Mouse (Mus musculus) ovary, postnatal 10 days (tissue): ENCODE measurements around the gene Lpin2.

Experiments
- DNase-seq: peaks from one replicate; pipeline ENCODE4 v3.0.0; 2022; ENCODE audit warnings: low spot score

Lpin2 gene

DNA sequence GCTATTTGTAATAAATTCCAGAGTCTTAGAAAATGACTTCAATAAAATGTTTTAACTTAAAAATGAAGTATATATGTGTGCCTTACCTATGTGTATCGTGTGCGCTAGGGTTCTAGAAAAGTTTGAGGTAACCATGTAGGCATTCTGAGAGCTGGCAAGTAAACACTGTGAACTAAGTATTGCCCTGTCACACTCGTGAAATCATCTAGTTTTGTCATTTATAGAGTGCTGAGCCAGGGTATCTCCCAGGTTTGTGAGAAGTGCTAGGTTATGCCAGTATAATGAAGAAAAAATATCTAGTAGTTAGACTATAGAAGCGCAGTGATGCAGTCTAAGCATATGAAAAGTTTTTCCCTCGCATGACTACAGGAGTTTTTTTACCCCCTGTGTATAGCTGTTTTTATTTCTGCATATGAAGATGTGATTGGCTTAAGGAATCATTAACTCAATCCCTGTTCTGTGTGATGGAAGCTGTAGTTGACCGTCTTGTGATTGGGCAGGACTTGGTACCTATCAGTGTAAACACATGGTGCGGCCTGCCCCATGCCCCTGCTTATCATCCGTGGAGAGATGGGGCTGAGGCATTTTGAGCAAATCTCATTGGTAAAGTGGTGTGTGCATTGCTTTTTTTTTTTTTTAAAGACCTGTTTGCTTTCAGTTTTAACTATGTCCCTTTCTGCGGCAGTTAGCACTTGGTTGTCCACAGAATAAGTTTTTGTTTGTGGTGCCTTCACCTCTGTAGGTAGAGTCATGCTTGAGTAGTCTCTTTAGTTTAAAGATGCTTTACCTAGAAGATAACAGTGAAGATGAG lies 21.8 kb downstream of the Lpin2 start:
- DNase-seq, result no peak

DNA sequence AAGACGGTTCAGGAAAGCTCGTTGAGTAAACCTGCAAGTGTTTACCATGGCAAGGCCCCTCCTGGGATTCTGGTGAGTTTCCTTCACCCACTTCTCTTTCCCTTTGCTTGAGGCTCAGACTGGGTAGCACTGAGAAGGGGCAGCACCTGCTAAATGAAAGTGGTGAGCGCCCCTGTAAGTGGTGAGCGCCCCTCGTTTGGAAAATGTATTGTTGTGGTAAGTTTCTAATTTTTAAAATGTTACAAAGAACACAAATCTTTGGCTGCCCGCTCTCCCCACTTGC lies 22.4 kb downstream of the Lpin2 start:
- no peak for DNase-seq

DNA sequence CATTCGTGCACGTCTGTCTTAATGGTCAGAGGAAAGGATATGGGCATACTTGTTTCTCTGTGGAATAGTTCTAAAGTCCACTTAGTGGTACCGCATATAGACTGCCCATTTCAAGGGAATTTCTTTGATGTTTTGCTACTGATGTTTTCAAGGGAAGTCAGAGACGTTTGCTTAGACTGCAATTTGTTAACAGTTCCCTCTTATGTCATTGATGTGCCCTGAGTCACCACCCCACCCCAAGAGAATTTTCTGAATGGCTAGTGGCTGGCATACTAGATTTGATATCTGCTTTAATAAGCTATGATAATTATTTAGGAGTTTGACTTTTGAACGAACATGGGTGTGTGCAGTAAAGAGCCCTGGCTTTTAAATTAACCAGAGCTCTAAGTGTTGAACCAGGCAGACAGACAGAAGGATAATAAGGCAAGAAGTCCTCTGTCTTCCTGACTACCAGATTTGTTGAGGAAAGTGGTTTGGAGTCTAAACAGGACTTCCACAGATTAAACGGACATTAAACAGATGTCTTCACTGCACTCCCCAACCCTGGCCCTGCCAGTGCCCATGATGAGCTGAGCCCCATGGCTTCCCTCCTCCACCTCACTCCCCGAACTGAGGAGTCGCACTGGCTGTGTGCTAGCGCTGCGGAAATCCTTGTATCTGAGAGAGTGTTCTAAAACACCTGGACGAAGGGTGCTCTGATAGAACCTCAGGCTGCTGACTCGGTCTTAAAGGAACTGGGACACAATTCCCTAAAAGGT lies 24.0 kb downstream of the Lpin2 start:
- DNase-seq, result no peak

DNA sequence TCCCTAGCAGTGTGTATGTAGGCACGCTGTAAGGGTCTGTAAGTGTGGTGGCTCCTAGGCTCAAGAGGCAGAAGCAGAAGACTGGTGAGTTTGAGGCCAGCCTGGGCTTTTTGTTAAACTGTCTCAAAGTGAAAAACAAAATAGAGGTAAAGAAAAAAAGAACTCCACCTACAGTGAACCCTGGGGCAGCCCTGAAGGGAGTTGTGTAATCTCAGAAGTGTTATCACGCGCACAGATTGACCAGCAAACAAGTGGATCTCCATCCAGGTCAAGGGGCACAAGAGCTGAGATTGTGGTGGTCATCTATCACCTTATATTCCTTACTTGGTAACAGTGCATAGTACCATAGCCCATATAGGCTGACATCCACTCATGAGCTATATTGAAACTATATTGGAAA lies 24.9 kb downstream of the Lpin2 start:
- no peak for DNase-seq

DNA sequence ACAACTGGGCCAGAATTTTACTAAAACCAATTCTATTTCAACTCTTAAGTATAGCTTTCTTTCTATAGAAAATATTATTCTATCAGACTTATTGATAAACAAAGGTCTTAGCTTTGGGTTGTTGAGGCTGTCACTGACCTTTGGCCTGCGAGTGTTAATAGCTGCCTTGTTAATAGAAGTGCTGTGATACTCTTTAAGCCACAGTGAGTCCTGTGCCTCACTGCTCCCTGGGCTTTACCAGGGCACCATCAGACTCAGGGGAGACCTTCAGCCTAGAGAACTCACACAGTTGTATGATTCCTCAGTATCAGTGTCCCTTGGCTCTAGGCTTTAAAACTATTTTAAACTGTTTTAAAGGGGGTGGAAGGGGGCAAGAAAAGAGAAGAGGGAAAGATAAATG lies 26.0 kb downstream of the Lpin2 start:
- no peak for DNase-seq

DNA sequence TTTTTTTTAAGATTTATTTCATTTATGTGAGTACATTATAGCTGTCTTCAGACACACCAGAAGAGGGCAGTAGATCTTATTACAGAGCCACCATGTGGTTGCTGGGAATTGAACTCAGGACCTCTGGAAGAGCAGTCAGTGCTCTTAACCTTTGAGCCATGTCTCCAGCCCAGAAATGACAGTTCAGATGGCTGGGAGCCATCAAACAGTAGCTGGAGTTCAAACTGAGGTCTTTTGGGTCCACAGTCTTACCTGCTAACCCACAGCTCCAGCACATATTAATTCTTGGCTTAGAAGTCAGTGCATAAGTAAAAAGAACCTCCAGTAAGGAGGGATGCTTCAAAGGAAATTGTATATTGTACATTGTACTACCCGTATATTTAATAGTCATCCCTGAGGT lies 26.6 kb downstream of the Lpin2 start:
- no peak for DNase-seq

DNA sequence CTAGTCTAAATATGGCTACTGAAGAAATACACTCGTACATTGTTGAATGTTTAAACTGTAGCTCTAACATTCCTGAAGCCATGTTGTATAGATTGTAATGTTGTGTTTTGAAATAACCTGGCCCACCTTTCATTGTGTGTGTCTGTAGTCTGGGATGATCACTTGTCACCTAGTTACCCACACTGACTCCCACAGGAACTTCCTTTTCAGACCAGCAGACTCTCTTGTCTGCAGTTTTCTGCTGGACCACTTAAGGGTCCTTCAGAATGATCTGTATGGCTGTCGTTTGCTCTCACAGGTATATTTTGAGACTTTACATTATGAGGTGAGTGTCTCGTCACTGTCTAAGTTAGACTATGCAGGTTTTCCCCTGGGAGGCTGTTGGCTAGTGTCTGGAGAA lies 27.6 kb downstream of the Lpin2 start:
- DNase-seq, result no peak

DNA sequence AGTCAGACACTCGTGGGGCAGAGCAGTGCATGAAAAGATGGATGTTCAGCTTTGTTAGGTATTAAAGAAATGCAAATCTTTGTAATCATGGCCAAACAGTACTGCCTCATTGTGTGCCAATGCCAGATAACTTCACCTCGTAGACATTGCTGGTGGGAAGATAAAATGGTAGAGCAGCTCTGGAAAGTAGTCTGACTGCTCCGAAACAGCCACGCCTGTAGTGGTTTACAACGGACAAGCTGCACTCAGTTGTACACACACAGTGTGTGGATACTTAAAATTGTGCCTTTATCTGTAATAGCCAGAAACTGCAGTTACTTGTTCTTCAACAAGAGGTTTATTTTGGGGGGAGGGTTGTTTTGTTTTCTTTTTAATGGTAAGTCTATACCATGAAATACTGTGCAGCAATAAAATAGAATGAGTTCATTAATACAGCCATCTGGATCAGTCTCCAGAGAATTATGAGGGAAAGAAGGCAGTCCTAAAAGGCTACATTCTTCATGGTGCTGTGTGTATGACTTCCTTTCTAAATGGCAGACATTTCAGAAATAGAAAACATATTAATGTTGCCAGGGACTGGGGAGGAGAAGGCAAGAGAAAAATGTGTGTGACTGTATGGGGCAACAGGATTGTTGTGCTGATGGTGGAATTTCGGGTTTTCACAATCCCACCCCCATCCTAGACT lies 29.7 kb downstream of the Lpin2 start:
- DNase-seq, result no peak

DNA sequence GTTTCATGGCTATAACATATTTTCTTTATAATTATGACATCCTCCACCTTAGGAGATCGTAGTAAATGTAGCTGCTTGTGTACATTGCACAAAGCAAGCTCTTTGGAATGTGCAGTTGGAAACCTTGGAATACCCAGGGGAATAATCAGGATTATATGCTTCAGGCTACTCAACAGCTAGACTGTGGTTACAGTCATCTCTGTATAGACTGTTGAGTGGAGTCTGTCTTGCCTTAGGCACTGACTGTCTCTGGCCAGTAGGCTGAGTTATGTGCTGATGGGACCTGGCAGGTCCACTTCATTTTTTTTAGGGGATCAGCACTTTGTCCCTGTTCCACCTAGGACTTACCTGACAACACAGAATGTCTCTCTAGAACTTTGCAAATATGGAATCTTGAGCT lies 31.3 kb downstream of the Lpin2 start:
- DNase-seq, result no peak

DNA sequence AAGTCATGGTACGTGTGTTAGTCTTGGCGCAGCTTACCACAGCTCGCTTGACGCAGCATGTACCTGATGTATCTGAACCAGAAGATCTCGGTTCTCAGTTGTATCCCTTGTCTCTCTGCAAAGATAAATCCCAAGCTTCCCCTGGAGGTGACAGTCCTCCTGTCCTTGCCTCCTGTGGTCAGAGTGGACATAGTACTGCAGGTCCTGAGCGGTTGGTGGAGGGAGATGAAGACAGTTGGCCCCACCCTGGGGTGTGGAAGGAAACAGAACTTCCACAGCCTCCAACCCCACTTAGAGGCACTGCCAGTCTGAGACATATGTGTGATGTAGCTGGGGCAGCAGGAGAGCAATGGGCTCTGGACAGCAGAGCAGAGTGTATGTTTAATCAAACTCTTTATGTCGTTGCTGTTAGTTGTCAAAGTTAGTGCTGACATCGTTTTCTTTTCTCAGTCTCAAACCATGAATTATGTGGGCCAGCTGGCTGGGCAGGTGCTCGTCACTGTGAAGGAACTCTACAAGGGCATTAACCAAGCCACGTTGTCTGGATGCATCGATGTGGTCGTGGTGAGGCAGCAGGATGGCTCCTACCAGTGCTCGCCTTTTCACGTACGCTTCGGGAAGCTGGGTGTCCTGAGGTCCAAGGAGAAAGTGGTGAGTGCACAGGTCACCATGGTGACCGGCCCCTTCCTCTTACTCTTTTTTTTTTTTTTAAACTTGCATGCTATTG lies 32.3 kb downstream of the Lpin2 start:
- DNase-seq, result no peak

DNA sequence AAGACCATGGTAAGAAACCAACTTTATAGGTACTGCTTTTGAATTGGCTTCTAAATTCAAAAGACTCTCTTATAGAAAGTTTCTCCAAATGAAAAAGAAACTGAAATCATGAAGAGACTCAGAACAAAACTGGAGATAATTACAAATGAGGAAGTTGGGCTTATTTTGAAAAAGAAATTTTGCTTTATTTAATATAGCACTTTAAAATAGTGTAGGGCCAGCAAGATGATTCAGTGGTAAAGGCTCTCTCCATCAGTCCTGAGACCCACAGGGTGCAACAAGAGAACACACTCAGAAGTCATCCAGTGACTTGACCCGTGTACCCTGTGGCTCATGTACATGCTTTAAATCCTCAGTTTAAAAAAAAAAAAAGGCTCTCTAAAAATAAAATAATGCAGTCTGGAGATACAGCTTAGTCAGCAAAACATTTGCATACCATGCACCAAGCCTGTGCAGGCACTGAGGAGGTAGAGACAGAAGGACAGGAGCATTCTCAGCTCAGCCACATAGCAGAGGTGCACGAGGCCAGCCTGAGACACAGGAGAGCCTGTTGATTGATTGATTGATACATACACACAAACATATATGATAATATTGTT lies 33.0 kb downstream of the Lpin2 start:
- DNase-seq, result no peak

DNA sequence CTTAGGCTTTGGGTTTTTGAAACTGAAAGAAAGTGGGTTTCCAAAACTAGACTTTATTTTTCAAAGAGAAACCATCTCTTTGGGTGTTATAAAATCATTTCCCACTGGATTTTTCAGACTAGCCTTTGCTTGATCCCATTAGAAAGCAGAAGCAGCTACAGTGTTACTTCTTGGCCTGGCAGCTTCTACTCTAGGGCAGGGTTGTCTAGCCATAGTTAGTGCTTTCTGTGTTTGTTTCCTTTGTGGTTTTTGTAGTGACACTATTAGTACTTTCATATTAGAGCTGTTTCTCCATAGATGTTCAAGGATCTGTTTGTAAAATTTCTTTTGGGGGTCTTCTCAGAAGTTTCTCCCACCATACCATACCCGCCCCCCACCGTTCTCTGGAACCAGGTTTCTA lies 33.9 kb downstream of the Lpin2 start:
- DNase-seq, result no peak

DNA sequence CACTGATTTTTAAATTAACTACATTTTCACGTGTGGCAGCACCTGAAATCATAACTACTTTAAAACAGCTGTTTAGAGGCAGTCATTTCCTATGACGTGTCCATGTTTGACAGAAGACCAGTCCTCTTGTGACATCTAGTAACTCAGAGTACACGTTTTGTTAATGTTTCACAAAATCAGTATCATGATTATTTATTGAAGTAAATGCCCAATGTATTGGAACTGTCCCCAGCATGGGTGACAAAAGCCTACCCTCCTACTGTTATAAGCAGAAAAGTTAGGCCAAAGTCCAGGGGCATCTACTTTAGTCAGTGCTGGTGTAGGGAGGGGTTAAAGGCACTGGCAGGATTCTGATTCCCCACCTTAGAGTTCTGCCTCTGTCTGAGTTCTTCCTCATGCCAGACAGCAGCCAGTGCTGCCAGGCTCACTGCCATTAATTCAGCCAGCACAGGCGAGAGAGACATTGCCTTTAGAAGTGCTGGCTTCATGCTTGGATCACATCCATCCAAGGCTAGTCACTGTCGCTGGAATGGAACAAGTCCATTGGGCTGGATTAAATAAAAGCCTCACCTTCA lies 34.8 kb downstream of the Lpin2 start:
- DNase-seq, result no peak

DNA sequence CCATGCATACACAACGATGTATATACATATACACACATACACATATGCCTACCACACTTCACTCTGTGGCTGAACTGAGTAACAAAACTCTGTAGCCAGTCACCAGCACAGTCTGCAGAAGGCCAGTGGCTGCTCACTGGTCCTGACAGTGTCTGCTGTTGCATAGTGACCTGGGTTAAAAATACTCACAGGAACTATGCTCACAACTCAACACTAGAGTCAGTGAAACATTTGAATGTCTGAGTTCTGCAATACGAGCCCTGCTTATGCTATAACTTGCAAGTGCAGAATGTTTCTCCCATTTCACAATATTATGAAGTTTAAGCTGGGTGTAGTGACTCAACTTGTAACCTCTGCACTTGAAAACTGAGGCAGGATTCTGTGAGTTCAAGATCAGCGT lies 39.0 kb downstream of the Lpin2 start:
- no peak for DNase-seq

DNA sequence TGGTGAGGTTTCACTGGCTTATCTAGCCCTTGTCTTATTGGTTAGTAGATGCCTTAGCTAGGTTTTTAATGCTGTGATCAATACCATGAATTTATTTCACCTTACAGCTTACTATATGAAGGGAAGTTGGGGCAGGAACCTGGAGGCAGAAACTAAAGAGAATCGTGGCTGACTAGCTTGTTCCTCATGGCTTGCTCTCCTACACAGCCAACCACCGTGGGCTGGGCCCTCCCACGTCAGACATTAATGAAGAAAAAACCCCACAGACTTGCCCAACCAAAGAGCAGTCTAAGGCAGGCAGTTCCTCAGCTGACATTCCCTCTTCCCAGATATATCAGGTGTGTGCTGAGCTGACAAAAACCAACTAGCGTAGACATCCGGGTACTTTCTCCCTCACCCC lies 41.3 kb downstream of the Lpin2 start:
- DNase-seq, result no peak

DNA sequence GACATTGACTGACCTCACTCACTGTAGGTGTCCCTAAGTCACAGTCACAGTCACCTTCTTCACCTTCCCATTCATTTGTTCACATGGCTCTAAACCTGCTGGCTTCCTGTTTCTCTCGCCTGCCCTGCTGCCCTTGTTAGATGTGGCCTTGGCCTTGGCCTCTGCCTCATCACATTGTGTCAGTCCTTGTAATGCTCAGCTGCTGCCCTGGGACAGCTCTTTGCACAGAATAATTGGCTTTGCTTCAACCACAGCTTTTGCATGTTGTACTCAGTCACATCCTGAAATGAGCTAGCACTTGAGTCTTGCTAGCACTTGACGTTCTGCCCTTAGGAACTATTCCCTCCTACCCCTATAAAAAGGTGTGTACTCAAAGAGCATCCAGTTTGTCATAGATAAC lies 42.2 kb downstream of the Lpin2 start:
- no peak for DNase-seq

DNA sequence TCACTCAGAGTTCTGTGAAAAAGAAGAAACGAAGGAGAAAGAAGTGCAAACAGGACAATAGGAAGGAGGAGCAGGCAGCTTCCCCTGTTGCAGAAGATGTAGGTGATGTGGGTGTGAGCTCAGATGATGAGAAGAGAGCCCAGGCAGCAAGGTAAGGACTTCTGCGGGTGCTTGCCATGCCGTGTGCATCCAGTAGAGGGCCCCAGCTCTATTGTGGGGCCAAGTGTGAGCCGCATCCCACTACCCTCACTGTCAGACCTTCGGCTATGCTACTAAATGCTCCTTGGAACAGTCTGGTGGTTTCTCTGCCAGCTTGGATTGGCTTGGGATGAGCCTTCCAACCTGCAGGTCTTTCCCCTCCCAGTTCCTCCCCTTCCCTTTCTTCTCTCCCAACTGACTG lies 42.7 kb downstream of the Lpin2 start:
- no peak for DNase-seq

DNA sequence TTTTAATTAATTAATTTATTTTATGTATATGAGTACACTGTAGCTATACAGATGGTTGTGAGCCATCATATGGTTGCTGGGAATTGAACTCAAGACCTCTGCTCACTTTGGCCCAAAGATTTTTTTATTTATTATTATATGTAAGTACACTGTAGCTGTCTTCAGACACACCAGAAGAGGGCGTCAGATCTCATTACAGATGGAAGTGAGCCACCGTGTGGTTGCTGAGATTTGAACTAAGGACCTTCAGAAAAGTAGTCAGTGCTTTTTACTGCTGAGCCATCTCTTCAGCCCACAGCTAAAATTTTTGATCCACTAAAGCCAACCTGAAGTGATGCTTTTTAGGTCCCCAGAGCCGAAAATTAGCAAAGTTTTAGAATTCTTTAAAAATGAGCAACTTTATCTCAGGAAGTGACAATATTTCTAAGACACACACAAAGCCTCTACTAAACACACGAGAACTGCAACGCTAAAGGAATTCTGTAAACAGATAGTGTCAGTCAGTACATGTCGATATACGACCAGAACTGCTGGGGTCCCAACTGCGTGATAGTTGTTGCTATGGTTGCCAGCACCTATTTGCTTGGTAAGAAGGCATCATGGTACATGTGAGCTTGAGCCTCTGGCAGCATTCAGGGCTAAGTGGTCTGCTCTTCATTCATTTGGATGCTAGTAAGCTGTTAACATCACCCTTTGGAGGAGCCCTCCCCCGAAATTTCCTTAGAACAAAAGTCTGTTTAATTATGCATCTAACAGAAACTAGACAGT lies 45.0 kb downstream of the Lpin2 start:
- no peak for DNase-seq

DNA sequence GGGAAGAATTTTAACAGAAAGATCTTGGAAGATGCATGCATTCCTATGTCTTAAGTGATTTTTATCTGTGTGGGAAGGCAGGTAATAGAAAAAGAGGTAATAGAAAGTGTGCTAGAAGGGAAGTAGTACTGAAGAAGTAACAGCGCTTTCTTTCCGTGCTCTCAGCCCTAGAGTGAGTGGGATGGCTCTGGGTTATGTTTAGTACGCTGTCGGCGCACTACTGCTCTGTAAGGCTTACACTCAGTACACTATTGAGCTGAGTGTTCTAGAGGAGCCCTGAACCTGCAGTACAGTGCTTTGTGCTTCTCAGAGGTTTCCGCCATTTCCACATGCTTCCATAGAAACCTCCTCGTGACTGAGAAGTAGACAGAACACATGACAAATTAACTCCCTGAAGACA lies 46.3 kb downstream of the Lpin2 start:
- no peak for DNase-seq

DNA sequence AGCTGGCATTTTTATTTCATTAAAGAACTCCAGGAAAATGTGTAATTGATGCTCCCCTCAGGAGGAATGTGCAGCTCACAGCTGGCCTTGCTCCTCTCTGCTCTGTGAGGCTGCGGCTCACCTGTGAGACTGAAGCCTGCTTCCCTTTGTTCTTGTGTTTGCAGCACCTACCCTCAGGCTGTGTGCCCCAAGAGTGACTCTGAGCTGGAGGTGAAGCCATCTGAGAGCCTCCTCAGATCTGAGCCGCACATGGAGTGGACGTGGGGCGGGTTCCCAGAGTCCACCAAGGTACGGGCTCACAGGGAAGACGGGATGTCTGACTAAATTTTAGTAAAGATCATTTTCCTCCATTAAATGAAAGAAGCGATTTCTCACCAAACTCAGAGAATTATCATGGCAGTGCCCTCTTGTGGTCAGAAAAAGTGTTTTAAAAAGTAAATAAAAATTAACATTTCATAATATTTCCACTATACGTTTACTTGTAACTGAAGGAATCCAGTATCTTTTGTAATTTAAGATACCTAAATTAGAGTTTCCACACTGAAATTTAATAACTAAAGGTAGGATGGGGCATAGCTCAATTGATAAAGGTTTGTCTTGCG lies 47.8 kb downstream of the Lpin2 start:
- no peak for DNase-seq

DNA sequence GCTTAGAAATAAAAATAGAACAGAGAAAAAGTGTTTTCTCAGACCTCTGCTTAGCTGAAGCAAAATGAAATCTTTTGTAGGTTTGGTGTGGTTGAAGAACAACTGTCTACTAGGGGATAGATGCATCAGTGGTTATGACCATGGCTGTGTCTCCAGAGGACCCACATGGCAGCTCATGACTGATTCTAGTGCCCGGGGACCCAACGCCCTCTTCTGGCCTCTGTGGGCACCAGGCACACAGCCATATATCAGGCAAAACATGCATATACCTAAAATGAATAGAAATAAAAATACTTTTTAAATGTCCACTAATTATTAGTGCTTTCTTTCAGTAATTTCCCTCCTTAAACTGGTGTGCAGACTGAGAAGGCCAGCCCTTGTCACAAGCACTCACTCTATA lies 49.6 kb downstream of the Lpin2 start:
- DNase-seq, result no peak
